Mouse (Mus musculus): ENCODE measurements around the gene Ccdc91. TPM values are rescaled to one million over a fixed set of nuclear protein-coding genes. Genes with fewer than 3 reads are reported as not detected.

Gene Ccdc91
- total RNA-seq, 4 experiments from 2014 or later, result 24.7 to 33.1 (median 28.4) TPM

Other genes with a start within 250 kb of the Ccdc91 start
- gene Pthlh, start 211.6 kb upstream of the Ccdc91 start, total RNA-seq (2022), result 1 to 10 TPM in 3 of 4 experiments, under 1 TPM in 1; 0.94 to 1.7 (median 1.4) TPM